Mouse (Mus musculus) neural tube, embryonic 13.5 days (tissue): ENCODE data around the gene A030003K21Rik. TPM values are rescaled to one million over a fixed set of nuclear protein-coding genes. Genes with fewer than 3 reads are reported as not detected.
"Not testable (repeated sequence)": the region's sequence is repeated elsewhere in the genome, so short reads cannot be mapped to it uniquely, and the experiment has no call there.

Experiments
- ATAC-seq: fragments of 200-750 bp; cut with Nextera tagmentation; 2 replicates; pipeline ENCODE4 v1.8.0; 2017; ENCODE audit warnings: low read depth, mild to moderate bottlenecking, moderate TSS enrichment, moderate library complexity
- H3K27ac ChIP-seq: fragments of 300-500 bp; sonication (generic); replicated peaks from 2 replicates; pipeline ENCODE4 v1.5.1; 2015; ENCODE audit warnings: moderate library complexity, mild to moderate bottlenecking, inconsistent platforms
- H3K27me3 ChIP-seq: fragments of 300-500 bp; sonication (generic); 2 replicates; pipeline ENCODE4 v1.6.1; 2015; ENCODE audit warnings: mild to moderate bottlenecking, inconsistent platforms
- H3K36me3 ChIP-seq: fragments of 300-500 bp; sonication (generic); 2 replicates; pipeline ENCODE4 v1.6.1; 2015; ENCODE audit warnings: mild to moderate bottlenecking, inconsistent platforms
- H3K4me1 ChIP-seq: fragments of 300-500 bp; sonication (generic); replicated peaks from 2 replicates; pipeline ENCODE4 v1.6.1; 2015; ENCODE audit warnings: inconsistent platforms
- H3K4me2 ChIP-seq: fragments of 300-500 bp; sonication (generic); 2 replicates; pipeline ENCODE4 v1.6.1; 2015; ENCODE audit warnings: inconsistent platforms, mild to moderate bottlenecking, moderate library complexity
- H3K4me3 ChIP-seq: fragments of 300-500 bp; sonication (generic); 2 replicates; pipeline ENCODE4 v1.5.1; 2015; ENCODE audit warnings: mild to moderate bottlenecking, inconsistent platforms
- H3K9ac ChIP-seq: fragments of 300-500 bp; sonication (generic); 2 replicates; pipeline ENCODE4 v1.6.1; 2015; ENCODE audit warnings: moderate library complexity, mild to moderate bottlenecking, inconsistent platforms
- H3K9me3 ChIP-seq: fragments of 300-500 bp; sonication (generic); 2 replicates; pipeline ENCODE4 v1.6.1; 2016; ENCODE audit warnings: inconsistent platforms
- WGBS: fragments of 180-500 bp; shearing (Covaris S2); methylation state at CpG from one replicate; pipeline ENCODE4 v1.1.7; 2015; 5-methylcytosine and 5-hydroxymethylcytosine counted together
- polyA plus RNA-seq: library from polyadenylated mRNA; unstranded; fragments of >200 nt; fragmentation: Nextera tagmentation; extraction: Ambion mirVana; gene quantifications from 2 replicates; pipeline ENCODE4 v1.2.1, GENCODE M21; 2015

A030003K21Rik gene
- polyA plus RNA-seq: not detected in 2 replicates

GRCm38 (mm10) chr1:82943295-82943694 lies at the start of gene A030003K21Rik:
Gene A030003K21Rik (minus strand): TSS chr1:82943388.
- H3K27me3 ChIP-seq, H3K4me2 ChIP-seq, H3K9ac ChIP-seq, H3K4me1 ChIP-seq, H3K36me3 ChIP-seq, H3K4me3 ChIP-seq, H3K27ac ChIP-seq, ATAC-seq, H3K9me3 ChIP-seq: not testable (repeated sequence)
- WGBS: no CpG with 5 or more reads among the region's 6 CpGs

- 92% methylated on average over 6 of the region's 6 CpGs for WGBS
- H3K36me3 ChIP-seq: no peaks in the 10 kb centered on the region
Observed at GRCm38 (mm10) chr1:82992093-82992492, 48.9 kb upstream of the A030003K21Rik start.

GRCm38 (mm10) chr1:82991596-82991995 lies 48.4 kb upstream of the A030003K21Rik start:
- no peak overlapping the region for H3K4me3 ChIP-seq
- no peaks in the 10 kb centered on the region for H3K4me1 ChIP-seq
- no peak overlapping the region for H3K9ac ChIP-seq
- H3K4me2 ChIP-seq: no peak overlapping the region
- no peaks in the 10 kb centered on the region for H3K9me3 ChIP-seq
- WGBS: 83% methylated on average over 3 of the region's 3 CpGs
- H3K27me3 ChIP-seq: no peaks in the 10 kb centered on the region
- no peak overlapping the region for H3K27ac ChIP-seq
- no peak for ATAC-seq
- H3K36me3 ChIP-seq: no peaks in the 10 kb centered on the region

More at GRCm38 (mm10) chr1:82992093-82992492, 48.9 kb upstream of the A030003K21Rik start:
- no peak overlapping the region for H3K27ac ChIP-seq
- H3K9me3 ChIP-seq: no peaks in the 10 kb centered on the region
- H3K4me2 ChIP-seq: no peak overlapping the region
- no peak overlapping the region for H3K4me3 ChIP-seq
- no peak for ATAC-seq
- no peaks in the 10 kb centered on the region for H3K27me3 ChIP-seq
- no peak overlapping the region for H3K9ac ChIP-seq
- no peaks in the 10 kb centered on the region for H3K4me1 ChIP-seq

DNA sequence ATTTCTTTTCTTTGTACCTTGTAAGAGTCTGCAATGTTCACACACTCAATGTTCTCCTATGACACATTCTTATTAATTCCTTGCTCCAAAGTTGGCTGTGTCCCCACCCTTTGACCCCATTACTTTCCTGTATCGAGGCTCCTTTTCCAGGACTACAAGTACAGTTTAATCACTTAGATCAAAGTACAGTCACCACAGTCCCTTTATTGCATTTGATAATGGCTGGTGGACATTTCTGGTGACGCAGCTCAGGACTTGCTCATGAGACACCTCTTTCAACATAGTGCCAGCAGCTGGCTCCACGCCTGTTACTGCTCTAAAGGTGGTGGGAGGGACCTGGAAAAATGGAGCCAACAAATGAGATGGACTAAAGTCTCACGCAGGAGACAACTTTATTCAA lies 47.9 kb upstream of the A030003K21Rik start:
- Histone ChIP-seq H3K27ac (no peak overlapping the region), H3K27me3 (no peaks in the 10 kb centered on the region), H3K9ac (no peak overlapping the region), H3K9me3 (no peaks in the 10 kb centered on the region), H3K4me3 (no peak overlapping the region), H3K4me2 (no peak overlapping the region), H3K36me3 (no peaks in the 10 kb centered on the region), H3K4me1 (no peaks in the 10 kb centered on the region)
- WGBS: 63% methylated on average over 4 of the region's 4 CpGs
- no peak for ATAC-seq

GRCm38 (mm10) chr1:82987530-82988198 lies 44.5 kb upstream of the A030003K21Rik start:
- Histone ChIP-seq H3K9ac (no peak overlapping the region), H3K27me3 (no peaks in the 10 kb centered on the region), H3K4me2 (no peak overlapping the region), H3K4me3 (no peak overlapping the region), H3K9me3 (peaks cover 8% of the 10 kb centered on the region; the same call in 1 of the 2 replicates), H3K36me3 (no peaks in the 10 kb centered on the region), H3K4me1 (no peaks in the 10 kb centered on the region), H3K27ac (no peak overlapping the region)
- 34% methylated on average over 4 of the region's 4 CpGs for WGBS
- ATAC-seq: 0 out of 2 replicates have a peak, but pooled peaks have one; percentile 47

GRCm38 (mm10) chr1:82986738-82987137 lies 43.5 kb upstream of the A030003K21Rik start:
- H3K36me3 ChIP-seq: no peaks in the 10 kb centered on the region
- no peaks in the 10 kb centered on the region for H3K4me1 ChIP-seq
- ATAC-seq: no peak
- H3K4me3 ChIP-seq: no peak overlapping the region
- WGBS: 97% methylated on average over 6 of the region's 6 CpGs
- no peak overlapping the region for H3K4me2 ChIP-seq
- no peak overlapping the region for H3K9ac ChIP-seq
- no peak overlapping the region for H3K27ac ChIP-seq
- H3K9me3 ChIP-seq: peaks cover 8% of the 10 kb centered on the region; the same call in 1 of the 2 replicates
- H3K27me3 ChIP-seq: no peaks in the 10 kb centered on the region

DNA sequence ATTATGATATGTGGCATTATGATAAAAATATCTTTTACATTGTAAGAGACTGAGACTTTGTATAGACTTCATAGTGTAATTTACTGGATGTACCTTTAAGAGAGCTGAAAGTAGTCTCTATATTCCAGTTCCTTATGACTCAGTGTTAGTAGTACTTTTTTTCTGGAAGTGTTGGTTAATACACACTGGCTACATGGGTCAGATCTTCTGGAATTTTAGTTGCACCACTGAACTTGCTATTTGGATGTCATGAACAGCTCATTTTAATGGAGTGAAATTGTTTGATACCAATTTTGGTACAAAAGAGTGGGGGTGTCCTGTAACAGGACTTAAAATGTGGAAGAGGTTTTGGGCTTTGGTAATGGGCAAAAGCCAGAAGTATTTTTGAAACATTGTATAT lies 34.7 kb upstream of the A030003K21Rik start:
- Histone ChIP-seq H3K9ac (no peak overlapping the region), H3K36me3 (no peaks in the 10 kb centered on the region), H3K4me1 (no peaks in the 10 kb centered on the region), H3K9me3 (no peaks in the 10 kb centered on the region), H3K27me3 (no peaks in the 10 kb centered on the region), H3K27ac (no peak overlapping the region), H3K4me2 (no peak overlapping the region), H3K4me3 (no peak overlapping the region)
- ATAC-seq: no peak

DNA sequence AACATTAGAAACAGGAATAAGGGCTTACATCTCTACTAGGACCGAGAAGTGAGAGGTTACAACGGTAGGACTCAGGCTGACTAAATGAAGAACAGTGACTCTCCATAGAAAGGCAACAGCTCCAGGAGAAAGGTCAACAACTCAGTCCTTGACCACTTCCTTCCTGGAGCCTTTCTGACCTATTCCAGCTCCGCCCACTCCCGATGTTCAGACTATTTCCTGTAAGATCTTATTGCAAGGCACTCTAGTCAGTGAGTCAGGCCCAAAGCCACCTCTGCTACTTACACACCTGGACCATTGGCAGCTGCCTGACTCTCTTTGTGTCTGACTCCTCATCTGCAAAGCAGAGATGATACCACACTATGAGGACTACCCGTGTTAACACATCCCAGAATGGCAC lies 32.6 kb upstream of the A030003K21Rik start:
- Histone ChIP-seq H3K4me2 (no peak overlapping the region), H3K36me3 (no peaks in the 10 kb centered on the region), H3K9ac (no peak overlapping the region), H3K27ac (no peak overlapping the region), H3K4me1 (no peaks in the 10 kb centered on the region), H3K9me3 (no peaks in the 10 kb centered on the region), H3K4me3 (no peak overlapping the region), H3K27me3 (no peaks in the 10 kb centered on the region)
- 87% methylated on average over 5 of the region's 5 CpGs for WGBS
- ATAC-seq: no peak

DNA sequence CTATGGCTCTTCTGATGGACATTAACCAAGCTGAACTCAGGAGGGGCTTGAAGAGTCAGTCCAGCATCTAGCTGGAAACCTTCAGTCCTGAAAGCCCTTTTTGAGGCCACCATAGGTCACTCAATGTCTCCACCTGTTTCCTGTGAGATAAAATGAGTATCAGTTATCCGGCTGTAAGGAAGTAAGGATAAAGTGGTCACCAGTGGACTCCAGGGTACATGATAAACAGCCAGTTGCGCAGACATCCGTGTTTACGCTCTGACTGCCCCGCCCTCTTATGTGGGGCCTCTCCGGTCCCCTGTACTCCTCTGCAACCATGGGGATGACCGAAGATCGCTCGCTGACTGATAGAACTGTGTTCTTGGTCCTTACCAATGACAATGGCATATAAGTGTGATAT lies 31.2 kb upstream of the A030003K21Rik start:
- H3K9ac ChIP-seq: no peak overlapping the region
- H3K4me1 ChIP-seq: no peaks in the 10 kb centered on the region
- no peak overlapping the region for H3K27ac ChIP-seq
- no peaks in the 10 kb centered on the region for H3K36me3 ChIP-seq
- H3K4me2 ChIP-seq: no peak overlapping the region
- WGBS: 93% methylated on average over 9 of the region's 9 CpGs
- no peak for ATAC-seq
- H3K27me3 ChIP-seq: no peaks in the 10 kb centered on the region
- no peaks in the 10 kb centered on the region for H3K9me3 ChIP-seq
- no peak overlapping the region for H3K4me3 ChIP-seq

DNA sequence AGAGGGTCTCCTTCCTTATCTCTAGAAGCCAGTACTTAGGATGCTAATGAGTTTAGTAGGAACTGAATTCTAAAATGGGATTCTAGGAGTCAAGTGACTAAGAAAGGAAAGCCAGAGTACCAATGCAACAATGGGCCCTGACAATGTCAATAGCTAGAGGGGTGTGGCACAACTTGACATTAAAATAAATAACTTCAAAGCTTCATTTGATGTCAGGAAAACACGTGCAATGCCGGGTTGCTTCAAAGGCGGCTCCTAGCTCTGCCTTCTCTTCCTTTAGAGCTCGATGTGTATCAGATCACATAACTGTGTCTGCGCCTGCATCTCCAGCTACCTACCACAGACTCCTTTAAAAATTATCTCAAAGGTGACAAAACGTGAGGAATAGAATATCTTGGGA lies 30.7 kb upstream of the A030003K21Rik start:
- 80% methylated on average over 6 of the region's 6 CpGs for WGBS
- H3K27me3 ChIP-seq: no peaks in the 10 kb centered on the region
- ATAC-seq: no peak

DNA sequence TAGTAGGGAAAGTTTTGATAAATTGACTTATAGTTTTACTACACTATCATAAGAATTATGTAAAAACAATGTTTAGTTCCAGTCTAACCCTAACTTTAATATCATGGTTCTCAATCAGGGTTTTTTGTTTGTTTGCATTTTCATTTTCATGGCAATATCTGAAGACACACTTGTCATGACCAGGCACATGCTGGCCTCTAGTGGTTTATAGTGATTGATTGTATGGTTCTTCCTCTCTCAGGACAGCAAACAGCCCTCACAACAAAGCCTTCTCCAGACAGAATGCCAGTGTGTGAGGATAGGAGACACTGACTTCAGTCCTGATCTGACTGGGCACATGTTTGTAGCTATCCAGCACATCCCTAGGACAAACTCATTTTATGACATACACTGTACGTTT lies 30.1 kb upstream of the A030003K21Rik start:
- H3K27me3 ChIP-seq: no peaks in the 10 kb centered on the region
- no peaks in the 10 kb centered on the region for H3K9me3 ChIP-seq
- H3K9ac ChIP-seq: no peak overlapping the region
- H3K4me2 ChIP-seq: no peak overlapping the region
- WGBS: 82% methylated on average over 1 of the region's 1 CpGs
- 0 out of 2 replicates have a peak overlapping the region, but pooled peaks have one; percentile 14 for H3K27ac ChIP-seq
- no peak overlapping the region for H3K4me3 ChIP-seq
- no peaks in the 10 kb centered on the region for H3K36me3 ChIP-seq
- H3K4me1 ChIP-seq: no peaks in the 10 kb centered on the region
- no peak for ATAC-seq

More for the DNA sequence above, 30.7 kb upstream of the A030003K21Rik start:
- Histone ChIP-seq H3K9me3 (no peaks in the 10 kb centered on the region), H3K4me1 (no peaks in the 10 kb centered on the region), H3K4me2 (no peak overlapping the region), H3K9ac (no peak overlapping the region), H3K36me3 (no peaks in the 10 kb centered on the region), H3K4me3 (no peak overlapping the region), H3K27ac (no peak overlapping the region)

- no peak for ATAC-seq
- Histone ChIP-seq H3K27ac (no peak overlapping the region), H3K36me3 (no peaks in the 10 kb centered on the region), H3K9me3 (no peaks in the 10 kb centered on the region), H3K9ac (no peak overlapping the region), H3K4me2 (no peak overlapping the region), H3K4me3 (no peak overlapping the region), H3K4me1 (no peaks in the 10 kb centered on the region), H3K27me3 (no peaks in the 10 kb centered on the region)
- 72% methylated on average over 4 of the region's 4 CpGs for WGBS
Observed at GRCm38 (mm10) chr1:82972046-82972445, 28.9 kb upstream of the A030003K21Rik start.

DNA sequence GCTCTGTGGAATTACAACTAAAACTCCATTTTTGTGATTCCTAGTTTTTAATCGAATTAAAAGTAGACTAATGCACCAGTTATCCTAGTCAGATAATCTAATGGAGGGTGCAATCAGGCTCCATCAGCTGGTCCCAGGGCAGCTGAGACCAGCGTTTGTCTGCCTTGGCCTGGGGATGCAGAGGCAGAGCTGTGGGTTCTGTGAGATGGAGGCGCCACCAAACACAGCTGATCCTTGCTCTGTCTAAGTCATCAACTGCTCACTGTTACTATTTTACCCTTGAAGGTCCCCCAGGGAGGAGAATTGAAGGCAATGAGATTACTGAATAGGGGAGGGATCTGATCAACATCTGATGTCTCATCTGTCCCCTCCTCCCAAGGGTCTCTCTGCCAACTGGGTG lies 23.2 kb upstream of the A030003K21Rik start:
- 47% methylated on average over 3 of the region's 3 CpGs for WGBS
- ATAC-seq: peak; percentile 56; the same call in 1 of the 2 replicates
- Histone ChIP-seq H3K4me1 (no peaks in the 10 kb centered on the region), H3K4me2 (no peak overlapping the region), H3K4me3 (no peak overlapping the region), H3K36me3 (no peaks in the 10 kb centered on the region), H3K9ac (no peak overlapping the region), H3K9me3 (no peaks in the 10 kb centered on the region), H3K27me3 (no peaks in the 10 kb centered on the region), H3K27ac (no peak overlapping the region)
